Mouse (Mus musculus) thymus, adult 2 months (tissue): ENCODE data around the gene Itprip. TPM values are rescaled to one million over a fixed set of nuclear protein-coding genes. Genes with fewer than 3 reads are reported as not detected.

Experiments
- DNase-seq: peaks from one replicate; pipeline ENCODE4 v3.0.0; 2021
- H3K27ac ChIP-seq: fragments of 200-500 bp; 2 replicates; pipeline ENCODE4 v1.5.1; 2012; ENCODE audit warnings: low read length, control low read depth; ENCODE audit not compliant: control insufficient read depth, insufficient read depth
- H3K27me3 ChIP-seq: fragments of 200-500 bp; 2 replicates; pipeline ENCODE4 v1.6.1; 2012; ENCODE audit warnings: mild to moderate bottlenecking, low read length, moderate library complexity, mixed read lengths; ENCODE audit not compliant: control insufficient read depth, insufficient read depth
- H3K36me3 ChIP-seq: fragments of 200-500 bp; 2 replicates; pipeline ENCODE4 v1.6.1; 2012; ENCODE audit warnings: mild to moderate bottlenecking, low read length, moderate library complexity; ENCODE audit not compliant: control insufficient read depth, insufficient read depth
- H3K4me1 ChIP-seq: fragments of 200-500 bp; replicated peaks from 2 replicates; pipeline ENCODE4 v1.6.1; 2012; ENCODE audit warnings: low read length; ENCODE audit not compliant: control insufficient read depth, insufficient read depth
- H3K4me3 ChIP-seq: fragments of 200-500 bp; 2 replicates; pipeline ENCODE4 v1.5.1; 2012; ENCODE audit warnings: mild to moderate bottlenecking, low read length, control low read depth, moderate library complexity; ENCODE audit not compliant: control insufficient read depth, insufficient read depth
- CTCF ChIP-seq: fragments of 200-500 bp; IDR thresholded peaks from 2 replicates; pipeline ENCODE4 v1.5.1; 2012; ENCODE audit warnings: mild to moderate bottlenecking, control low read depth, low read length, moderate library complexity, borderline replicate concordance; ENCODE audit not compliant: control insufficient read depth, poor library complexity, insufficient read depth; ENCODE audit errors: extremely low read depth
- POLR2A ChIP-seq: fragments of 200-500 bp; IDR thresholded peaks from 2 replicates; pipeline ENCODE4 v1.6.1; 2012; ENCODE audit warnings: mild to moderate bottlenecking, low read length, control low read depth, moderate library complexity; ENCODE audit not compliant: control insufficient read depth, poor library complexity, insufficient read depth; ENCODE audit errors: extremely low read depth
- WGBS: fragments of 180-500 bp; shearing (Covaris S2); methylation state at CpG from one replicate; pipeline ENCODE4 v1.1.7; 2018; 5-methylcytosine and 5-hydroxymethylcytosine counted together
- polyA plus RNA-seq: library from polyadenylated mRNA; depleted of rRNA; stranded (reverse); fragments of >200 nt; gene quantifications from 2 replicates; pipeline ENCODE4 v1.2.3, GENCODE M21; 2012

Gene Itprip
- polyA plus RNA-seq, 1 experiment: 32.6 TPM

- Histone ChIP-seq H3K27ac (no peak overlapping the region), H3K4me3 (no peak overlapping the region), H3K4me1 (peaks cover 31% of the 10 kb centered on the region), H3K27me3 (no peaks in the 10 kb centered on the region), H3K36me3 (peaks cover 2% of the 10 kb centered on the region)
- TF ChIP-seq POLR2A (no peak), CTCF (no peak)
- DNase-seq: no peak
- 67% methylated on average over 13 of the region's 13 CpGs for WGBS
These were observed 16.5 kb downstream of the Itprip start for GRCm38 (mm10) chr19:47902316-47903201.

- H3K4me3 ChIP-seq: no peak overlapping the region
- H3K36me3 ChIP-seq: peaks cover 22% of the 10 kb centered on the region
- WGBS: 89% methylated on average over 10 of the region's 10 CpGs
- H3K4me1 ChIP-seq: peaks cover 25% of the 10 kb centered on the region
- TF ChIP-seq CTCF: no peak
- no peak for TF ChIP-seq POLR2A
- no peak for DNase-seq
- H3K27me3 ChIP-seq: no peaks in the 10 kb centered on the region
- H3K27ac ChIP-seq: no peak overlapping the region
These were observed 18.5 kb downstream of the Itprip start for GRCm38 (mm10) chr19:47900558-47900957.

GRCm38 (mm10) chr19:47900012-47900411 lies 19.1 kb downstream of the Itprip start:
- no peak overlapping the region for H3K27ac ChIP-seq
- WGBS: 85% methylated on average over 6 of the region's 6 CpGs
- no peak overlapping the region for H3K4me3 ChIP-seq
- H3K36me3 ChIP-seq: peaks cover 27% of the 10 kb centered on the region
- no peaks in the 10 kb centered on the region for H3K27me3 ChIP-seq
- H3K4me1 ChIP-seq: peaks cover 20% of the 10 kb centered on the region
- no peak for TF ChIP-seq POLR2A
- TF ChIP-seq CTCF: peak; percentile 26; the same call in 1 of the 2 replicates
- no peak for DNase-seq

GRCm38 (mm10) chr19:47898472-47899079 lies 20.5 kb downstream of the Itprip start:
- Histone ChIP-seq H3K36me3 (peaks cover 33% of the 10 kb centered on the region), H3K4me1 (peaks cover 20% of the 10 kb centered on the region), H3K27me3 (no peaks in the 10 kb centered on the region), H3K4me3 (no peak overlapping the region), H3K27ac (no peak overlapping the region)
- TF ChIP-seq CTCF (no peak), POLR2A (no peak)
- DNase-seq: no peak
- 67% methylated on average over 8 of the region's 8 CpGs for WGBS

- no peak for DNase-seq
- Histone ChIP-seq H3K36me3 (peaks cover 33% of the 10 kb centered on the region), H3K27ac (no peak overlapping the region), H3K4me3 (no peak overlapping the region), H3K4me1 (peaks cover 20% of the 10 kb centered on the region), H3K27me3 (no peaks in the 10 kb centered on the region)
- no peak for TF ChIP-seq CTCF
- WGBS: 96% methylated on average over 6 of the region's 6 CpGs
These were observed 26.0 kb downstream of the Itprip start for GRCm38 (mm10) chr19:47893092-47893491.

- Histone ChIP-seq H3K4me1 (peaks cover 33% of the 10 kb centered on the region), H3K27ac (no peak overlapping the region), H3K4me3 (no peak overlapping the region), H3K27me3 (no peaks in the 10 kb centered on the region), H3K36me3 (peaks cover 23% of the 10 kb centered on the region)
- 90% methylated on average over 11 of the region's 11 CpGs for WGBS
- no peak for DNase-seq
- TF ChIP-seq POLR2A (no peak), CTCF (no peak)
These were observed 27.4 kb downstream of the Itprip start for GRCm38 (mm10) chr19:47891562-47892312.
